In the genomic region with DNA sequence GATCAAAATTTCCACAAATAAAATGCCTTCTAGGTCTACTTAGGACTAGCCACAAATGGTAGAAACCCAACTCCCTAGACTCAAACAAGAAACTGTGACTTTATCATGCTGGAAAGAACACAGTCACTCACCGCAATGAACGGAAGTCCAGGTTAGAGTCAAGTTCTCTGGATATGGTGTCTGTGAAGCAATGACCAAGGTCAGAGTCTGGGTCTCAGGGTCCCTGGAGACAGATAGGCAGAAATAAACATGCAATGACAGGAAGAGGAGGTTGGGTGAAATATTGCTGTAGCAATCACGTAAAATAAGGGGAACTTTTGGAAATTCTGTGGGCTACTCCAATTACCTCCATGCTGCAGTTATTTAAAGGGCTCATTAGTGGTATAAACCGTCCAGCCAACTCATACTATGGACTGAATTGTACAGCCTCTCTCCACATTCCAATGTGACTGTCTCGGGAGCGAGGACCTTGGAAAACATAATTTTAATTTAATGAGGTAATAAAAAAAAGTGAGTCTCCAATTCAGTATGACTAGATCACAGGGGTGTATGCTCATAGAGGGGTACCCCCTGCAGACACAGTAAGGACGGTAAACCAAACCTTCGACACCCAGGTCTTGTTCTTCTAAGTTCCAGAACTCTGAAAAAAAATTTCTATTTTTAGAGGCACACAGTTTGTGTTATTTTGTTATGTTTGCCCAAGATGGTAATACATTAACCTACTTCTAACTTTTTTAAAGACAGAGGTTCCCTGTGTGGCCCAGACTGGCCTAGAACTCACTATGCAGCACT, we compare ENCODE assay signal across 20 mouse cellular contexts.
A peak's percentile ranks its signal among the peaks of the same experiment; 100 is the strongest.
DNase-seq lines count a peak whose midpoint lies in the region; ATAC-seq and TF ChIP-seq lines count a peak whose summit lies in the region.
"Had no signal": no experiment of that assay in that cellular context is flagged by ENCODE, and none has a peak within 500 bp of the region (broad histone marks: within the 10 kb centered on the region; RNA-seq: fewer than 3 reads in every experiment).

No protein-coding gene starts in this region.

- H3K27me3 ChIP-seq in heart, postnatal 0 days (ENCODE audit: control insufficient read depth, insufficient read depth, low read length), result no peaks in the 10 kb centered on the region
- H3K27me3 ChIP-seq in midbrain, embryonic 14.5 days (ENCODE audit: control insufficient read depth, insufficient read depth, low read length), result no peaks in the 10 kb centered on the region
- no peaks in the 10 kb centered on the region for H3K27me3 ChIP-seq in midbrain, postnatal 0 days (ENCODE audit: insufficient read depth, low read length)
- H3K27me3 ChIP-seq: heart, embryonic 12.5 days; midbrain, embryonic 15.5 days had no signal

- no peak overlapping the region for H3K4me2 ChIP-seq in heart, postnatal 0 days (ENCODE audit: low read depth, low read length)
- no peak overlapping the region for H3K4me2 ChIP-seq in midbrain, embryonic 14.5 days (ENCODE audit: low read length)
- no peak overlapping the region for H3K4me2 ChIP-seq in midbrain, postnatal 0 days (ENCODE audit: low read depth, low read length, poor library complexity, severe bottlenecking)
- H3K4me2 ChIP-seq: heart, embryonic 12.5 days; midbrain, embryonic 15.5 days had no signal

- no peak for TF ChIP-seq CTCF in heart, postnatal 0 days (IDR thresholded peaks at IDR 0.05; ENCODE audit: low read depth)
- TF ChIP-seq CTCF in midbrain, postnatal 0 days (IDR thresholded peaks at IDR 0.05), result no peak

- 0 out of 2 replicates have a peak overlapping the region, but pooled peaks have one; percentile 11 for H3K27ac ChIP-seq in heart, postnatal 0 days (ENCODE audit: low read depth)
- H3K27ac ChIP-seq in midbrain, embryonic 14.5 days (replicated peaks; ENCODE audit: low read depth, low read length), result peak overlapping the region; percentile 43; the same call in 1 of the 2 replicates
- no peak overlapping the region for H3K27ac ChIP-seq in midbrain, postnatal 0 days (ENCODE audit: low read depth, low read length)
- H3K27ac ChIP-seq: embryonic facial prominence, embryonic 10.5 days; liver, embryonic 14.5 days; midbrain, embryonic 15.5 days had no signal

- no peak for ATAC-seq in heart, postnatal 0 days (ENCODE audit: insufficient read depth, low read depth)
- ATAC-seq in midbrain, embryonic 14.5 days (ENCODE audit: low FRiP score, low TSS enrichment), result no peak
- no peak for ATAC-seq in midbrain, postnatal 0 days (ENCODE audit: low FRiP score)
- ATAC-seq in neutrophil, adult 5-6 weeks (ENCODE audit: extremely low read depth, insufficient number of reproducible peaks, low FRiP score, poor library complexity, severe bottlenecking), result 0 out of 2 replicates have a peak, but pooled peaks have one; percentile 15
- ATAC-seq: CD4-positive, CD25-positive, alpha-beta regulatory T cell, adult 4 months; forebrain, embryonic 16.5 days had no signal

- H3K4me1 ChIP-seq in heart, postnatal 0 days (ENCODE audit: control insufficient read depth, insufficient read depth), result no peaks in the 10 kb centered on the region
- H3K4me1 ChIP-seq in midbrain, embryonic 14.5 days (ENCODE audit: control insufficient read depth, insufficient read depth, low read length), result peaks cover 6% of the 10 kb centered on the region; the same call in 1 of the 2 replicates
- H3K4me1 ChIP-seq in midbrain, postnatal 0 days (ENCODE audit: insufficient read depth, low read length), result no peaks in the 10 kb centered on the region

- DNase-seq in heart, postnatal 0 days (ENCODE audit: low spot score), result no peak
- no peak for DNase-seq in heart, adult 18-20 months
- DNase-seq in midbrain, embryonic 14.5 days, result no peak
- DNase-seq in midbrain, postnatal 0 days (ENCODE audit: low spot score), result no peak
- DNase-seq in hindlimb bud, embryonic 11.5 days (ENCODE audit: extremely low spot score, low read depth, low spot score), result peak; percentile 35
- no peak for DNase-seq in left cerebral cortex, postnatal 4 days
- DNase-seq: cerebellum, adult 11 months; cerebellum, postnatal 14 days; gastrocnemius, postnatal 14 days; heart, postnatal 36 days; right cerebral cortex, postnatal 25 days; thymus, postnatal 25 days had no signal

- no peak overlapping the region for H3K9ac ChIP-seq in heart, postnatal 0 days (replicated peaks; ENCODE audit: low read depth, low read length)
- no peak overlapping the region for H3K9ac ChIP-seq in midbrain, embryonic 14.5 days (replicated peaks; ENCODE audit: low read length)
- H3K9ac ChIP-seq in midbrain, postnatal 0 days (replicated peaks; ENCODE audit: low read length, poor library complexity, severe bottlenecking), result no peak overlapping the region
- H3K9ac ChIP-seq: heart, embryonic 12.5 days; liver, embryonic 14.5 days; midbrain, embryonic 15.5 days had no signal

- H3K4me3 ChIP-seq in heart, postnatal 0 days (ENCODE audit: low read depth, low read length), result no peak overlapping the region
- no peak overlapping the region for H3K4me3 ChIP-seq in midbrain, embryonic 14.5 days (replicated peaks; ENCODE audit: low read depth, low read length)
- no peak overlapping the region for H3K4me3 ChIP-seq in midbrain, postnatal 0 days (ENCODE audit: low read depth, low read length)
- H3K4me3 ChIP-seq: embryonic facial prominence, embryonic 10.5 days; heart, embryonic 12.5 days; midbrain, embryonic 15.5 days had no signal

- intact Hi-C loops in left cerebral cortex, postnatal 4 days (cut with DNase I), result no loop called here

- H3K9me3 ChIP-seq in heart, postnatal 0 days (replicated peaks; ENCODE audit: control insufficient read depth, low read length), result no peaks in the 10 kb centered on the region
- H3K9me3 ChIP-seq in midbrain, embryonic 14.5 days (ENCODE audit: control insufficient read depth, low read length), result no peaks in the 10 kb centered on the region; the same call in 1 of the 2 replicates
- no peaks in the 10 kb centered on the region for H3K9me3 ChIP-seq in midbrain, postnatal 0 days (ENCODE audit: low read length)
- H3K9me3 ChIP-seq: embryonic facial prominence, embryonic 10.5 days; G1E; heart, embryonic 12.5 days; midbrain, embryonic 15.5 days had no signal

- no peak for TF ChIP-seq EP300 in heart, postnatal 0 days (IDR thresholded peaks at IDR 0.05; ENCODE audit: low read depth)

- H3K36me3 ChIP-seq in heart, postnatal 0 days (replicated peaks; ENCODE audit: control insufficient read depth, insufficient read depth, low read length), result no peaks in the 10 kb centered on the region
- no peaks in the 10 kb centered on the region for H3K36me3 ChIP-seq in midbrain, embryonic 14.5 days (ENCODE audit: control insufficient read depth, insufficient read depth, low read length)
- H3K36me3 ChIP-seq in midbrain, postnatal 0 days (ENCODE audit: insufficient read depth, low read length), result no peaks in the 10 kb centered on the region
- H3K36me3 ChIP-seq: embryonic facial prominence, embryonic 10.5 days; G1E; heart, embryonic 12.5 days; midbrain, embryonic 15.5 days had no signal

- 71% methylated on average over 8 of the region's 8 CpGs for WGBS in heart, postnatal 0 days
- WGBS in midbrain, embryonic 14.5 days, result 89% methylated on average over 8 of the region's 8 CpGs
- 92% methylated on average over 8 of the region's 8 CpGs for WGBS in midbrain, postnatal 0 days
